Mouse (Mus musculus): ENCODE data around the gene Klkb1.

GRCm38 (mm10) chr8:45235228-45235627, 59.4 kb downstream of the Klkb1 start:
- TF ChIP-seq POLR2A (IDR thresholded peaks at IDR 0.05; ENCODE audit: borderline replicate concordance, insufficient read depth, low read length) (no peak), CTCF (IDR thresholded peaks at IDR 0.05; ENCODE audit: borderline replicate concordance, insufficient read depth, low read depth, low read length) (no peak)

Data from cerebellum, adult 2 months (tissue).